8 mouse cellular contexts compared by ENCODE assay signal in the genomic region with DNA sequence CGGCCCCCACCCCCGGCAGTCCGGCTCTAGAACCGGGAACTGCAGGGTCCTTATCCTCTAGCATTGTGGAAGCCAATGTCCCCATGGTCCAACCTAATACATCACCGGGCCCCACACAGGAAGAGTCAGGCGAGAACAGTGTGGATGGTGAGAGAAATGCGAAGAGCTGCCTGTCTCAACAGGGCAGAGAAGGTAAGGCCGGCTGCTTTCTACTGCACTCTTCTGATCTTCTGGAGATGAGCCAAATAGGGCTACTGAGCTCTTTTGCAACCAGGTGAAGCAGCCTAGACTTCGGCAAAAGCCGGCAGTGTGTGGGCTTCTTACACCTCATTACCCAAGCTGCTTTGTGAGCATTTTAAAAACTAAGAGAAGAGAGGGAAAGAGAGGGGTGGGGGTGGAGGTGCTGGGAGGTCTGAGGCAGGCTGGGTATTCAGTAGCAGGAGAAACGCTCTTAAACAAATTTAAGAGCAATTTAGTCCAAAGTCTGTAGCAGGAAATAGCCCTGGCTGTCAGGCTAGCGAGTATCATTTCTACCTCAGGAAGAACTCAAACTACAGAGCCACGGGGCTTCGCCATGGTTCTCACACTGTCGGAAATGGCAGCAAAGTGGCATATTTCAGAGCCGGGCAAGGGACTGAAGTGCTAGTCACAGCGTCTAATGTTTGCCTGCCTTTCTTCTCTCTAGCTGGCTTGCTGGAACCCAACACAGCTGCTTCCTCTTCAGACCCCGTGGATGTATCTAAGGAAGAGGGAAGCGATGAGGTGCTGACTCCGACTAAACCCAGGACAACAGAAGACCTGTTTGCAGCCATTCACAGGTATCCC. TPM values are rescaled to one million over a fixed set of nuclear protein-coding genes. Genes with fewer than 3 reads are reported as not detected.
DNase-seq lines count a peak whose midpoint lies in the region; ATAC-seq and TF ChIP-seq lines count a peak whose summit lies in the region.

No protein-coding gene starts in this region.

- no peak for ATAC-seq in liver, embryonic 11.5 days (replicated peaks; ENCODE audit: low FRiP score)
- peak; percentile 7; the same call in 1 of the 2 replicates for ATAC-seq in forebrain, embryonic 16.5 days
- peak; percentile 61 for ATAC-seq in megakaryocyte, adult 5-6 weeks (ENCODE audit: poor library complexity, severe bottlenecking)

- H3K4me3 ChIP-seq in liver, adult 2 months (ENCODE audit: insufficient read depth, low read depth, low read length) = no peak overlapping the region
- H3K4me3 ChIP-seq in liver, embryonic 11.5 days (ENCODE audit: low read depth, low read length) = no peak overlapping the region
- no peak overlapping the region for H3K4me3 ChIP-seq in forebrain, embryonic 16.5 days (replicated peaks; ENCODE audit: low read length)

- WGBS in liver, adult 2 months = 55% methylated on average over 20 of the region's 20 CpGs
- 67% methylated on average over 20 of the region's 20 CpGs for WGBS in liver, embryonic 11.5 days
- 49% methylated on average over 20 of the region's 20 CpGs for WGBS in forebrain, embryonic 16.5 days

- no peaks in the 10 kb centered on the region for H3K27me3 ChIP-seq in liver, adult 2 months (ENCODE audit: control insufficient read depth, insufficient read depth, low read length)
- no peaks in the 10 kb centered on the region for H3K27me3 ChIP-seq in liver, embryonic 11.5 days (replicated peaks; ENCODE audit: control insufficient read depth, insufficient read depth, low read length)
- H3K27me3 ChIP-seq in forebrain, embryonic 16.5 days (replicated peaks; ENCODE audit: control insufficient read depth, insufficient read depth, low read length) = no peaks in the 10 kb centered on the region

- no peaks in the 10 kb centered on the region for H3K9me3 ChIP-seq in liver, embryonic 11.5 days (ENCODE audit: control insufficient read depth, low read length)
- no peaks in the 10 kb centered on the region for H3K9me3 ChIP-seq in forebrain, embryonic 16.5 days (ENCODE audit: control insufficient read depth, low read length)

- H3K4me2 ChIP-seq in liver, embryonic 11.5 days = no peak overlapping the region
- no peak overlapping the region for H3K4me2 ChIP-seq in forebrain, embryonic 16.5 days (ENCODE audit: low read length)

- H3K4me1 ChIP-seq in liver, adult 2 months (ENCODE audit: control insufficient read depth, insufficient read depth, low read length) = peaks cover 8% of the 10 kb centered on the region
- no peaks in the 10 kb centered on the region; the same call in 1 of the 2 replicates for H3K4me1 ChIP-seq in liver, embryonic 11.5 days (replicated peaks; ENCODE audit: control insufficient read depth, insufficient read depth, low read length)
- H3K4me1 ChIP-seq in forebrain, embryonic 16.5 days (replicated peaks; ENCODE audit: control insufficient read depth, insufficient read depth, low read length) = peaks cover 41% of the 10 kb centered on the region

- no peaks in the 10 kb centered on the region for H3K79me2 ChIP-seq in liver, adult 2 months (ENCODE audit: control insufficient read depth, insufficient read depth, low read length)

- no peak overlapping the region for H3K27ac ChIP-seq in liver, adult 2 months (replicated peaks; ENCODE audit: insufficient read depth, low read depth, low read length)
- H3K27ac ChIP-seq in liver, embryonic 11.5 days (ENCODE audit: low read depth, low read length) = no peak overlapping the region
- peak overlapping the region; percentile 71 for H3K27ac ChIP-seq in forebrain, embryonic 16.5 days (ENCODE audit: low read length)

- DNase-seq in liver, adult 2 months (ENCODE audit: extremely low read depth, low read depth, low spot score) = peak; percentile 70
- DNase-seq in liver, embryonic 11.5 days (ENCODE audit: low spot score) = no peak
- DNase-seq in cerebellum, adult 11 months = peak; percentile 22
- DNase-seq in gastrocnemius, postnatal 36 days = no peak
- no peak for DNase-seq in right cerebral cortex, postnatal 14 days
- no peak for DNase-seq in adrenal gland, adult 8-10 months

- no peak for TF ChIP-seq POLR2A in liver, adult 2 months (IDR thresholded peaks at IDR 0.05; ENCODE audit: extremely low read depth, insufficient read depth, low read length)

- intact Hi-C loops in gastrocnemius, postnatal 36 days (cut with DNase I) = loop anchor here (1.0 kb wide), 1 partner anchor 74 kb away; no protein-coding TSS in a partner anchor

- H3K9ac ChIP-seq in liver, adult 2 months (ENCODE audit: low read depth, low read length) = no peak overlapping the region
- no peak overlapping the region for H3K9ac ChIP-seq in liver, embryonic 11.5 days (ENCODE audit: low read depth, low read length)
- no peak overlapping the region for H3K9ac ChIP-seq in forebrain, embryonic 16.5 days (replicated peaks; ENCODE audit: low read depth, low read length)

- H3K36me3 ChIP-seq in liver, adult 2 months (ENCODE audit: control insufficient read depth, insufficient read depth, low read length) = peaks cover 2% of the 10 kb centered on the region; the same call in 1 of the 2 replicates
- H3K36me3 ChIP-seq in liver, embryonic 11.5 days (ENCODE audit: control insufficient read depth, insufficient read depth, low read length) = peaks cover 7% of the 10 kb centered on the region; the same call in 1 of the 2 replicates
- peaks cover 8% of the 10 kb centered on the region; the same call in 1 of the 2 replicates for H3K36me3 ChIP-seq in forebrain, embryonic 16.5 days (ENCODE audit: control insufficient read depth, insufficient read depth)

- TF ChIP-seq CTCF in liver, adult 2 months (IDR thresholded peaks at IDR 0.05; ENCODE audit: low read depth, low read length) = no peak

RNA-seq across cellular contexts. Expression of gene Hebp2, which starts 18.8 kb away (rescaled TPM):
- total RNA-seq in liver, adult 2 months (2014; rRNA removed) = 0.28 and 0.40 TPM in 2 replicates
- polyA plus RNA-seq in liver, adult 2 months (2012; rRNA removed) = 0.10 and 0.33 TPM in 2 replicates
- polyA plus RNA-seq in liver, embryonic 11.5 days (2014; fragmentation: Nextera tagmentation; extraction: Ambion mirVana) = 4.7 and 6.1 TPM in 2 replicates
- 5.9 TPM in 2 replicates for polyA plus RNA-seq in forebrain, embryonic 16.5 days (2015; fragmentation: Nextera tagmentation; extraction: Ambion mirVana)
- total RNA-seq in megakaryocyte, adult 5-6 weeks (2015) = 0.09 TPM in 1 of 2 replicates, not detected in the other
- total RNA-seq in megakaryocyte, adult 5-6 weeks (2017) = not detected in 2 replicates
- total RNA-seq in gastrocnemius, postnatal 36 days (2021) = under 1 TPM; 0.61 to 0.86 TPM
- total RNA-seq in adrenal gland, adult 8-10 months (2022) = 1 to 10 TPM; 3.6 to 7.0 (median 5.8) TPM

Comparison
In these comparisons a context has a peak if more than half of its experiments do, and no peak if none do; other contexts are left out.
1. DNase-seq: peak in liver, adult 2 months (single experiment) and cerebellum, adult 11 months (single experiment); none in liver, embryonic 11.5 days (single experiment), gastrocnemius, postnatal 36 days (0 of 2), right cerebral cortex, postnatal 14 days (single experiment) and adrenal gland, adult 8-10 months (single experiment).